Mouse (Mus musculus): Measurements from ENCODE around the gene Zfp296.
"Not testable (repeated sequence)": the region's sequence is repeated elsewhere in the genome, so short reads cannot be mapped to it uniquely, and the experiment has no call there.

Gene Zfp296

GRCm38 (mm10) chr7:19603849-19604605 lies 26.9 kb downstream of the Zfp296 start, which contains the start of gene Clasrp:
Gene Clasrp, minus strand, starts transcription at chr7:19604486.
- in situ Hi-C loops (cut with MboI; ENCODE audit: low sequenced_read_pairs), result no loop called here

- in situ Hi-C loops (cut with MboI; ENCODE audit: low sequenced_read_pairs), result not testable (repeated sequence)
Measured at GRCm38 (mm10) chr7:19604606-19605214, 27.6 kb downstream of the Zfp296 start.

DNA sequence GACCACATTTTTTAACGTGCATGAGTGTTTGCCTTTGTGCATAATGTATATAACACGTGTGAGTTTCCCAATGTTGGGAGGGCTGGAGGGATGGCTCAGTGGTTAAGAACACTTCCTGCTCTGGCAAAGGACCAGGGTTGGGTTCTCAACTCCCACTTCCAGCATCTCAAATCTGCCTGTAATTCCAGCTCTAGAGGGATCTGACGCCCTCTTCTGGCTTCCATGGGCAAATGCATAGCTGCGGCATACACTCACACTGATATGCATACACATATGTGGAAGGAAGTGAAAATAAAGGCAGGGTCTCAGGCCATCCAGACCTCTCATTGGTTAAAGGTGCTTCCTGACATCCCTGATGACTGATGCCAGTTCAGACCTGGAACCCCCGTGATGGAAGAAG lies 30.2 kb downstream of the Zfp296 start:
- in situ Hi-C loops (cut with MboI; ENCODE audit: low sequenced_read_pairs), result no loop called here

- in situ Hi-C loops (cut with MboI; ENCODE audit: low sequenced_read_pairs), result no loop called here
Measured at GRCm38 (mm10) chr7:19609641-19610332, 32.7 kb downstream of the Zfp296 start.

GRCm38 (mm10) chr7:19610969-19611368 lies 33.9 kb downstream of the Zfp296 start:
- in situ Hi-C loops (cut with MboI; ENCODE audit: low sequenced_read_pairs), result no loop called here

- in situ Hi-C loops (cut with MboI; ENCODE audit: low sequenced_read_pairs), result no loop called here
Measured at GRCm38 (mm10) chr7:19615036-19615577, 38.0 kb downstream of the Zfp296 start.

DNA sequence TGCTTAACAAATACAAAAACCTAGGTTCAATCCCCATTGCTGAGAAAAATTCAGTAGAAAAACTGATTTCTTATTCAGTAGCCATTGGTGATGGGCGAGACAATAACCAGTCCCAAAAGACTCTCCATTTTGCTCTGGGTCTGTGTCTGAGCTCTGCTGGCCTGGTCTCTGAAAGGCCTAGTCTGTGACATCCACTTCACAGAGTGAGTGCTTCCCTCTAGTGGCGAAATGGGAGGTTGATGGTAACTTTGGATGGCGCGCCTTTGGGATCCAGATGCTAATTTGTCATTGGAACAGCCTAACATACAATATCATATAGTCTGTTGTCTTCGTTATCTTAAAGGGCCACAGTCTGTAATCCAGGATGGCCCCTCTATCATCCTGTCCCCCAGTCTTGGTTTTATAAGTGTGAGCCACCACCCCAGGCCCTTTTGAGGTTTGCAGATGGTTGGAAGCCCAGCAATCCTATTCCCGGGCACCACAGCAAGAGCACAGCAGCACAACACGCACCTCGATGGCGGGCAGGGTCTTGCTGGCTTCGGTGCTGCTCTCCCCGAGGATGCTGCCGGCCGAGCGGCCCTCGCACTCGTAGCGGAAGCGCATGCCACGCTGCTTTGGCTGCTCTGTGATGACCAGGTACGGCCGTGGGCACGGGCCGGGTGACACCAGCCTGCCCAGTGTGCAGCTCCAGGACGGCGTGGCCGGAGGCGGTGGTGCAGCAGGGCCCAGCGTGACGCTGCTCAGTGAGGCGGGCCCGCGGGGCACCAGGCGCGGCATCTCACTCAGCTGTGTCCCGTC lies 42.1 kb downstream of the Zfp296 start:
- in situ Hi-C loops (cut with MboI; ENCODE audit: low sequenced_read_pairs), result no loop called here

GRCm38 (mm10) chr7:19620811-19621210 lies 43.7 kb downstream of the Zfp296 start:
- in situ Hi-C loops (cut with MboI; ENCODE audit: low sequenced_read_pairs), result no loop called here

GRCm38 (mm10) chr7:19622241-19622640 lies 45.2 kb downstream of the Zfp296 start:
- in situ Hi-C loops (cut with MboI; ENCODE audit: low sequenced_read_pairs), result no loop called here

GRCm38 (mm10) chr7:19623433-19623832 lies 46.3 kb downstream of the Zfp296 start:
- in situ Hi-C loops (cut with MboI; ENCODE audit: low sequenced_read_pairs), result no loop called here

DNA sequence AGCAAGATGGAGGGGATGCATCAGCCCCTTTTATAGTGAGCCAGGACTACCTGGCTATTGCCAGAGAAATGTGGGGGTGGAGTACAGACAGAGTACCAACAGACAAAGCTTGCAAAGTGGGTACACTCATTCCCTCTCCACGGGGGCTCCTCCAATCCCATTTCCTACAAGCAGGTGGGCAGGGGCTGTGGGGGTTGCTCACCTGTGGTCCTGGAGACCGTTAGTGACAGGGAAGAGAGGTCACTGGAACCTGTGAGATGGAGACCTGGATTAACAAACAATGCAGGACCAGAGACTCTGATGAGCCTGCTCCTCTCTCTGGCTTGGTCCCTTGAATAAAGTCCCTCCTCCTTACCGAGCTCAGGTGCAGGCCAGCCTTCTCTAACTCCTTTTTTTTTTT lies 50.6 kb downstream of the Zfp296 start:
- in situ Hi-C loops (cut with MboI; ENCODE audit: low sequenced_read_pairs), result no loop called here

DNA sequence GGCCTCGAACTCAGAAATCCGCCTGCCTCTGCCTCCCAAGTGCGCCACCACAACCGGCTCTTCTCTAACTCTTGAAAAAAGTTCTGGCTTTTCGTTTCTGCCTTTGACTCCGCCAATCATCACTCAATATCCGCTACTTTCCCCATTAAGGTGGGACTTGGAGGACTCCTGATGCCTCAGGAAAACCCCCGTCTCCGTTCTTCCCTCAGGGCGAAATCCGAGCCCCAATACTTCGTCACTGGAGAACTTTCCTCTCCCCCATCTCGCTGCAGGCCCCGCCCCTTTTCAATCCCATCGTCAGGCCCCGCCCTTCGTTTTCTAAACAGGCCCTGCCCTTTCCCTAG lies 51.1 kb downstream of the Zfp296 start:
- in situ Hi-C loops (cut with MboI; ENCODE audit: low sequenced_read_pairs), result no loop called here

DNA sequence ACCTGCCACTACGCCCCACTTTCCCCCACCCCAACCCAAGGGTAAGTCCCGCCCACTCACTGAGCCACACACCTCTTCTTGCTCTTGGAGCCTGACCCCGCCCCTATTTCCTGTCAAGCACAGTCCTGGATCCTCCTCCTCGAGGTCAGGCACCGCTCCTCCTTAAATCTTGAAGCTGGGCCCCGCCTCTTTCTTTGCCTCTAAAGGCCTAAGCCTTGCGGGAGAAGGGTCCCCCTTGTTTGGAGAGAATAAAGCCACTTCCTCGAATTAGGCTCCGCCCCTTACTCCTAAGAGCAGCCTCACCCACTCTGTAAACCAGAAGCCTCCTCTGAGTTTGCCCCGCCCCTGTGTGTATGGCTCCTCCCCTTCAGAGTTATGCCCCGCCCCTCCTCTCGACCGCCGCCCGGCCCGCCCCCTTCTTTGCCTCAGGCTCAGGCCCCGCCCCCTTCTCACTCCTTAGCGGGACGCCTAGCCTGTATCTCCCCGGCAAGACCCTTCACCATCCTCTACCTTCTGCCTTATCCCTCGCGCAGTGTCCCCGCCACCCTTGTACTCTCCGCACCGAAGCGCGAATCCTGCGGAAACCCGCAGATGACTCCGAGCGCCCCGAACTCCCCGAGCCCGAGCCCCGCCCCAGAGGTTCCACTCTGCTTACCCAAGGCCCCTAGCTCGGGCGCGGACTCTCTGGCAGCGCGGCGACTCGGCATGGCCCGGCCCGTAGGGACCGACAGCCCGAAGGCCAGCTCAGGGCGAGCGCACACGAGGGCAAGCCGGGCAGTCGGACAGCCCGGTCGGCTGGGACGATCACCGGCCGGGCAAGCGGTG lies 51.7 kb downstream of the Zfp296 start:
- in situ Hi-C loops (cut with MboI; ENCODE audit: low sequenced_read_pairs), result no loop called here

DNA sequence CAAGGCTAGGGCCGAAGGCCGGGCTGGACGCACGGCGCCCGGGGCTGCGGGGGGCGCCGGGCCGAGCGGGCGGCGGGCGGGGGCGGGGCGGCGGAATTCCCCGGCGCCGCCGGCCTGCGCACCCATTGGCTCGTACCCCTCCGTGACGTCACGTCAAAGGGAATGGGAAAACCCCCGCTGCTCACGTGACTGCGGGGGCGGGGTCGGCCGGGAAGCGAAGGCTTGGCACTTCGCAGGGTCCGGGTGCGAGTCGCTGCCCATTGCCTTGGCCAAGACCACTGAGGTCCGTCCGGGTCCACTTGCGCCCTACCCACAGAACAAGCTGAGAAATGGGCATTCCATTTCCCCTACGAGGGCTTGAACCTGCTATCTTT lies 52.3 kb downstream of the Zfp296 start, which contains the start of gene Relb:
TSS of gene Relb (minus strand) at position 78 of the 374 bp plus-strand sequence.
- in situ Hi-C loops (cut with MboI; ENCODE audit: low sequenced_read_pairs), result no loop called here

All from CH12F3 (cell line).